Mouse (Mus musculus) MEL (cell line): ENCODE data around the gene Frmd4a.

Source experiments
- CHD1 ChIP-seq: IDR thresholded peaks from 2 replicates; pipeline ENCODE4 v1.6.1; 2012; ENCODE audit warnings: low read depth, mild to moderate bottlenecking, inconsistent platforms, low read length, improper control_type of control experiment
- CTCF ChIP-seq, 3 experiments: IDR thresholded peaks in 2 of 3; conservative IDR thresholded peaks in 1 of 3; 2 replicates each; pipeline ENCODE4 v1.5.1; 2011 to 2012; ENCODE audit warnings: low read length in 3 of 3, low read depth in 2 of 3, mild to moderate bottlenecking in 2 of 3, improper control_type of control experiment in 1 of 3, inconsistent platforms in 1 of 3, mixed read lengths in 1 of 3, moderate library complexity in 1 of 3; ENCODE audit not compliant: control insufficient read depth in 1 of 3, insufficient read depth in 1 of 3, poor library complexity in 1 of 3, severe bottlenecking in 1 of 3
- GATA1 ChIP-seq: IDR thresholded peaks from 2 replicates; pipeline ENCODE4 v1.6.1; 2011; ENCODE audit warnings: low read depth, low read length, improper control_type of control experiment
- JUND ChIP-seq: IDR thresholded peaks from 2 replicates; pipeline ENCODE4 v1.6.1; 2011; ENCODE audit warnings: low read depth, mild to moderate bottlenecking, improper control_type of control experiment, low read length
- POLR2A ChIP-seq, 2 experiments: IDR thresholded peaks; 2 replicates each; pipeline ENCODE4 v1.6.1; 2011 to 2012; ENCODE audit warnings: low read length in 2 of 2, mild to moderate bottlenecking in 2 of 2, control low read depth in 1 of 2, improper control_type of control experiment in 1 of 2, low read depth in 1 of 2, moderate library complexity in 1 of 2; ENCODE audit not compliant: control insufficient read depth in 1 of 2, insufficient read depth in 1 of 2, poor library complexity in 1 of 2
- TBP ChIP-seq: IDR thresholded peaks from 2 replicates; pipeline ENCODE4 v1.8.0; 2011; ENCODE audit warnings: low read depth, low read length, improper control_type of control experiment
- TCF12 ChIP-seq: IDR thresholded peaks from 2 replicates; pipeline ENCODE4 v1.6.1; 2014; ENCODE audit warnings: low read depth, mild to moderate bottlenecking, inconsistent platforms, low read length, improper control_type of control experiment, moderate library complexity
- USF2 ChIP-seq, 2 experiments: IDR thresholded peaks; 2 replicates each; pipeline ENCODE4 v1.6.1; 2011 to 2012; ENCODE audit warnings: improper control_type of control experiment in 2 of 2, low read length in 2 of 2, borderline replicate concordance in 1 of 2, inconsistent platforms in 1 of 2, low read depth in 1 of 2, mild to moderate bottlenecking in 1 of 2; ENCODE audit not compliant: insufficient read depth in 1 of 2

DNA sequence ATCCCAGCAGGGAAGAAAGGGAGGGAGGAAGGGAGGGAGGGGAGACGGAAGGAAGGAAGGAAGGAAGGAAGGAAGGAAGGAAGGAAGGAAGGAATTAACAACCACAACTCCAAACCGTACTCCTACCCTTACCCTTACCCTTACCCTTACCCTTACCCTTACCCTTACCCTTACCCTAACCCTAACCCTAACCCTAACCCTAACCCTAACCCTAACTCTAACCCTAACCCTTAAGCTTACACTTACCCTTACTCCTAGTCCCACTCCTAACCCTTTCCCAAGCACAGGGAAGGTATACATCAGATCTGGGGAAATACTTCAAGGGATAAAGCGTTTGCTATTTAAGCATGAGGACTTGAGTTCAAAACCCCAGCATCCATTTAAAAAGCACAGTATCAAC, 498.4 kb downstream of the Frmd4a start:
- TF ChIP-seq CTCF (IDR thresholded peaks at IDR 0.05 in 2 of 3, conservative IDR thresholded peaks at IDR 0.05 in 1 of 3; ENCODE audit: control insufficient read depth in 1 of 3, insufficient read depth in 1 of 3, low read depth in 2 of 3, low read length in 3 of 3, poor library complexity in 1 of 3, severe bottlenecking in 1 of 3) (no peak), JUND (no peak), TCF12 (no peak), GATA1 (no peak), POLR2A (IDR thresholded peaks at IDR 0.05; ENCODE audit: control insufficient read depth in 1 of 2, insufficient read depth in 1 of 2, low read depth in 1 of 2, low read length in 2 of 2, poor library complexity in 1 of 2) (no peak), CHD1 (no peak), USF2 (IDR thresholded peaks at IDR 0.05; ENCODE audit: borderline replicate concordance in 1 of 2, insufficient read depth in 1 of 2, low read depth in 1 of 2, low read length in 2 of 2) (no peak), TBP (no peak)
